Mouse (Mus musculus) olfactory bulb, adult 2 months (tissue): ENCODE results near the gene B3galt1.

Experiments used
- CTCF ChIP-seq: fragments of 200-500 bp; IDR thresholded peaks from 2 replicates; pipeline ENCODE4 v1.5.1; 2012; ENCODE audit warnings: low read depth, mild to moderate bottlenecking, low read length, moderate library complexity; ENCODE audit not compliant: insufficient read depth
- POLR2A ChIP-seq: fragments of 200-500 bp; IDR thresholded peaks from 2 replicates; pipeline ENCODE4 v1.6.1; 2012; ENCODE audit warnings: mild to moderate bottlenecking, low read depth, low read length, moderate library complexity; ENCODE audit not compliant: insufficient read depth

- TF ChIP-seq CTCF (no peak), POLR2A (no peak)
Measured at GRCm38 (mm10) chr2:67957561-67957960, 391.9 kb downstream of the B3galt1 start.
